Mouse (Mus musculus) megakaryocyte, adult 5-6 weeks (primary cell): ENCODE measurements around the gene Odf3l2. TPM values are rescaled to one million over a fixed set of nuclear protein-coding genes. Genes with fewer than 3 reads are reported as not detected.

Experiments used
- ATAC-seq: 2 replicates; pipeline ENCODE4 v1.8.0; 2016; ENCODE audit warnings: mild to moderate bottlenecking, inconsistent platforms; ENCODE audit not compliant: poor library complexity, severe bottlenecking
- total RNA-seq, 2 experiments: library from RNA; stranded (forward) in 1 of 2; stranded (reverse) in 1 of 2; fragments of 153-499, 151-499 nt in 1 of 2; fragments of 221-1000, 200-1000 nt in 1 of 2; gene quantifications; 2 replicates each; pipeline versions ENCODE4 v1.2.3 to v1.2.4; 2015 to 2017

The Odf3l2 gene
- not detected in 2 replicates for total RNA-seq (2015)
- total RNA-seq (2017), result not detected in 2 replicates

DNA sequence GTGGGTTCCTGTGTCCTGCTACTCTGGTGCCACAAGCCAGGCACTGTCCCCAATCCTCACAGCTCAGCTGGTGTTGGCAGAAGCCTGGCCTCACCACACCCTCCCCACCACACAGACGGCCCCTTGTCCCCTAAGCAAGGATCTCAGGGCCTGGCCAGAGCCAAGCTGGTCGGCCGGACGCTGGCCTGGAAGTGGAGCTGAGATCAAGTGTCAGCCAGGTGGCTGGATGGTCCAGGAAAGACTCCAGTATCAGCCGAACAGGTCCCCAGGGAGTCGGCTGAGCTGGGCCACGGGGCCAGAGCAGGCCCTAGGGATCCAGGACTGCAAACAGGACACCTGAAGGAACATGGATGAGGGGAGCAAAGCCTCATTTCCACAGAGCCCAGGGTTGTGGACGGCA, at the start of gene Odf3l2:
Odf3l2 (minus strand) TSS at position 28 of the 400 bp plus-strand sequence.
- ATAC-seq, result no peak

DNA sequence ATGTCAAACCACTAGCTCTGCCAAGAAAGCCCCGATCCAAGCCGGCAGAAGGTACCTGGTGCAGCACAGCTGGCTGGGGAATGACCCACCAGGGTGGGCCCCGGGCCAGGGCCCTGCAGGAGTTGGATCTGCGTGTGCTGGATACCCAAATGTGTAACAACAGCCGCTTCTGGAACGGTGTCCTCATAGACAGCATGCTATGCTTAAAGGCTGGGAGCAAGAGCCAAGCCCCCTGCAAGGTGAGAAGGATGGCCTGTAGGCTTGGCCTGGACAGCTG, 48.8 kb upstream of the Odf3l2 start:
- no peak for ATAC-seq

DNA sequence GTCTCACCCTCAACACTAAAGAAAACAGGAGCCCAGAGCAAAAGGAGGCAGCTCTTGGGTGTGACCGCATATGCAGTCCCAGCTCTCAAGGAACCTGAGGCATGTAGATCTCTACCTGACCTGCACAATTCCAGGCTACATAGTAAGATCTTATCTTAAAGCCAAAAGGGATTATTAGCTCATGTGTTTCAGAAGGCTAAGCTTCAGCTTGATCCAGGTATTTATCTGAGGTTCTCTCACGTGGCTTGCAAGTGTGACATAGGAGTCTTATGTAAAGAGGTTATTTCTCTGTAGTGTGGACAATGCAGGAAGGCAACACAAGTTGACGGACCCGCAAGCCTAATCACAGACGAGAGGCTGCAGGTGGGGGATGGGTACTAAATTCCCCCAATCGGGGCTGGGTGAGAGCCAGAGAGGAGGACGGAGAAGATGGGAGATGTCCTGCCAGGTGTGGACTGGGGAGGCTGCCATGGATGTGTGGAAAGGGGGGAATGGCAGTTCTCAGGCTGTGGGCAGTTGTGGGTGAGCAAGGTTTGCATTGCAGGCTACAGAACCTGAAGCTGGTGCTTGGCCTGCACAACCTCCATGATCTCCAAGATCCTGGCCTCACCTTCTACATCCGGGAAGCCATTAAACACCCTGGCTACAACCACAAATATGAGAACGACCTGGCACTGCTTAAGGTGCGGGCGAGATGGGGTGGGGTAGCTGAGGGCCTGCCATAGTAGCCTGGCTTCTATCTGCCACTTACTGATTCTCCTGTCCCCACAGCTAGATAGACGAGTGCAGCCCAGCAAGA, 48.2 kb upstream of the Odf3l2 start:
- no peak for ATAC-seq

DNA sequence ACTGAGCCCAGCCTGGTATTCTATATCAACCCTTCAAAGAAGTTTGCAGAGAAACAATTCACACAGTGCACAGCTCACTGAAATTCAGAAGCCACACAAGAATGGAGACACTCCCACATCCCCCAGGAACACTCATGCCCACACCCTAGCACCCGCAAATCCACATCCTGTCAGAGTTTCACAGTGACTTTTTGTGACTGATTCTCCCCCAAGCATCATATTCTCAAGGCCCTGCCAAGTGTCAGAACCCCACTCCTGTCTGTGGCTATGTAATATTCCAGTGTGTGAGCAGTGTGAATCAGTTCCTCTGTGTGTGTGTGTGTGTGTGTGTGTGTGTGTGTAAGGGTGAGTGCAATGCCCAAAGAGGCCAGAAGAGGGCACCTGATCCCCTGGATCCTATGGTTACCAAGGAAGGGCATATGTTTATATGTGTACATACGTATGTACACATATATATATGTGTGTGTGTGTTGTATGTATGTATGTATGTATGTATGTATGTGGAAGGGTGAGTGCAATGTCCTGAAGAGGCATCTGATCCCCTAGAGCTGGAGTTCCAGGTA, 46.5 kb upstream of the Odf3l2 start:
- ATAC-seq, result no peak

DNA sequence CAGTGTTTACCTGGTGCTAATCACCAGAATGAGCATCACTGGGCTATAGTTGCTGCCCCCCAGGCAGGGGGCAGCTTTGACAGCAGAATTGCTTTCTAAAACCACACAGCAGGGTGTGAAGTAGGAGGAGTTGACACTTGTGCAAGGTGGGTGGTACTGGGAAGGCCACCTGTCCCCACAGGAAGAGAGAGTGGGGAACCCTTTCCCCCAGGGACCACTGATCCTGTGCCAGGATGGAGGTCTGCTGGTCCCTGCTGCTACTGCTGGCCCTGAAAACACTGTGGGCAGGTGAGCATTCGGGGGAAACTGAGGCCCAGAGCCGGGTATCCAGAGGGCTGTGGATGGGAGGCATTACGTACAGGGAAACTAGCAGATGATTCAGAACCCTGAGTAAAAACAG, 43.6 kb upstream of the Odf3l2 start:
- ATAC-seq, result no peak

DNA sequence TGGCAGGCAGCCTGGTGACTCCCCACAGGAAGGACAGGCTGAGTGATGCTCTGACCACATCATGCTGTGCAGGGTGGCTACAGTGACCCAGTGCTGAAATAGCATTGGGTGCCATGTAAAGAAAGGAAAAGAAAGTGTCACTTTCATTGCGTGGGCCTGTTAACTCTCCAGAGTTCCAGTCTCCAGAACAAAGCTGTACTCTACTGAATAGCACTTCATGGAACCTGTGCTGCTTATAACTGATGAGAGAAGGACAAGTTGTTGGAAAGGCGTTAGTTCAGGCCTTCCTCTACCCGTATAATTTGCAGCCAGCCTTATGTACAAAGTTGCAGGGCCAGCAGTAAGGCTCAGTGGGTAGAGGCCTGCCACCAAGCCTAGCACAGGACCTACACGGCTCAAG, 43.2 kb upstream of the Odf3l2 start, which contains the start of gene Gzmm:
Gzmm (plus strand) TSS at position 301 of the 400 bp plus-strand sequence.
- ATAC-seq, result no peak

DNA sequence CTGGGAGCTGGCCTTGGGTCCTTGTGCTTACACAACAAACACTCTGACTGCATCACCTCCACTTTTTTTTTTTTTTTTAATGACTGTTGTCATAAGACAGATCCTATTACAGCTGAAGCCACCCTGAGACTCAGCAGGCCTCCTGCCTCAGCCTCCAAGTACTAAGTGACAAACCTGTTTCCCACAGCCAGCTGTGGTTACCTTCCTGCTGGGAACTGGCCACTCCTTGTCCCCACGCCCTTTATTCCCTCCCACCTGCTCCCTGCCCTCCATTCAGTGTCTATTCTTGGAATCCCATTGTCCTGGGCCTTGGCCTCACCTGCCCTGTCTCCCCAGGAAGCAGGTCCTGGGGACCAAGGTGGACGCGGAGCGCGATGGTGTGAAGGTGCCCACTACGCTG, 42.0 kb upstream of the Odf3l2 start:
- no peak for ATAC-seq

DNA sequence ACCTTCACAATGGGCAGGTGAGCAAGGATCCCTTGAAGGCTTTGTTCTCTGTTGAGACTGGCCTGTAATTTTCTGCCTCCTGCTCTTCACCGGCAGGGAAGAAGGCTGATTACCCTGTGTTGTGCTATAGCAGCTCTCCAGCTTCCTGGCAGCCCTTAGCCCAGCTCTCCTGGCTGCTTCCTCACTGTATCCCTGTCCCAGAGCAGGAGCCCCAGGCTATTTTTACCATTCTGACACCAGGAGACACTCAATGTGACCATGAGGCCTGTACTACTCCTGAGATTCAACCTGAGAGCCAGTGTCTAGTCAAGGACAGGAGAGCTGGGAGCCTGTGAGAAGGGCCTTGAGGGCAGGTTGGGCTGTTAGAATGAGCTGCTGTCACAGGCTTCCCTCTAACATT, 41.2 kb upstream of the Odf3l2 start:
- no peak for ATAC-seq

DNA sequence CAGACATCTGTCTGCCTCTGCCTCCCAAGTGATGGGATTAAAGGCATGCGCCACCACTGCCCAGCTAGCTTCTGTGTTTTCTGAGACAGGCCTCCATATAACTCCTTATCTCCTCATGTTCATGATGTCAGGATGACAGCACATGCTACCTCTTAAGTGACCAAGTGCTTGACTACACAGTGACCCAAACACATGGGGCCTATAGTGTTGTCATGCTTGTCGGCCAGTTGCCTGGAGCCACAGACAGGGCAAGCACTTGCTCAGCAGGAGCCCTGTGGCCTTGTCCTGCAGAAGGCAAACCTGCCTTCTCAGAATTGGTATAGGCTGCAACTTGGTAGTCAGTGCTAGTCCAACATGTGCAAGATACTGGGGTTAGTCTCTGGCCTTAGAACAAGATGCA, 40.7 kb upstream of the Odf3l2 start:
- no peak for ATAC-seq

DNA sequence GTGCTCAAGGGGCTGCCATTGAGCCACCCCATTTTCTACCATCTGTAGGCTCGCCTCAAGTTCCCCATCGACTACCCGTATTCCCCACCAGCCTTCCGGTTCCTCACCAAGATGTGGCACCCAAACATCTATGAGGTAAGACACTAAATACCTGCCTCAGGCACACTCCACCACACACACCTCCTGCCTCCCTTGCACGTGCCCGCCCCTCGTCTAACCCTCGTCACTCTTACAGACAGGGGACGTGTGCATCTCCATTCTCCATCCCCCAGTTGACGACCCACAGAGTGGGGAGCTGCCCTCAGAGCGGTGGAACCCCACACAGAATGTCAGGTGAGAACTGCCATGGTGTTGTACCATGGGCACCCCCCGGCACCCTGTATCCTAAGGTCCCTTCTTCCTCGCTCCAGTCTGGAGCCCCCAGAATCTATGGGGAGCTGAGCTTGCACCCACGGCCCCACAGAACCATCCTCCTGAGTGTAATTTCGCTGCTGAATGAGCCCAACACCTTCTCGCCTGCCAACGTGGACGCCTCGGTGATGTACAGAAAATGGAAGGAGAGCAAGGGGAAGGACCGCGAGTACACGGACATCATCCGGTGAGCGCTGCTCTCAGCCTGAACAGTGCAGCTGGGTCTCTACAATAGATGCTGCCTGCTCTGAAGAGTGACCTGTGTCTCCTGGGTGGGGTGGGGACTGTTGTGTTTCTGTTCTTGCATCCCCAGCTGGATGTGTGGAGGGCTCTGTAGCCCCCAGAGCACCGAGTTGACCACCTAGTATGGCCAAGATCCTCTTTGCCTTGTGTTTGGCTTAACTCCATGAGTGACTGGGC, 39.4 kb upstream of the Odf3l2 start:
- no peak for ATAC-seq

DNA sequence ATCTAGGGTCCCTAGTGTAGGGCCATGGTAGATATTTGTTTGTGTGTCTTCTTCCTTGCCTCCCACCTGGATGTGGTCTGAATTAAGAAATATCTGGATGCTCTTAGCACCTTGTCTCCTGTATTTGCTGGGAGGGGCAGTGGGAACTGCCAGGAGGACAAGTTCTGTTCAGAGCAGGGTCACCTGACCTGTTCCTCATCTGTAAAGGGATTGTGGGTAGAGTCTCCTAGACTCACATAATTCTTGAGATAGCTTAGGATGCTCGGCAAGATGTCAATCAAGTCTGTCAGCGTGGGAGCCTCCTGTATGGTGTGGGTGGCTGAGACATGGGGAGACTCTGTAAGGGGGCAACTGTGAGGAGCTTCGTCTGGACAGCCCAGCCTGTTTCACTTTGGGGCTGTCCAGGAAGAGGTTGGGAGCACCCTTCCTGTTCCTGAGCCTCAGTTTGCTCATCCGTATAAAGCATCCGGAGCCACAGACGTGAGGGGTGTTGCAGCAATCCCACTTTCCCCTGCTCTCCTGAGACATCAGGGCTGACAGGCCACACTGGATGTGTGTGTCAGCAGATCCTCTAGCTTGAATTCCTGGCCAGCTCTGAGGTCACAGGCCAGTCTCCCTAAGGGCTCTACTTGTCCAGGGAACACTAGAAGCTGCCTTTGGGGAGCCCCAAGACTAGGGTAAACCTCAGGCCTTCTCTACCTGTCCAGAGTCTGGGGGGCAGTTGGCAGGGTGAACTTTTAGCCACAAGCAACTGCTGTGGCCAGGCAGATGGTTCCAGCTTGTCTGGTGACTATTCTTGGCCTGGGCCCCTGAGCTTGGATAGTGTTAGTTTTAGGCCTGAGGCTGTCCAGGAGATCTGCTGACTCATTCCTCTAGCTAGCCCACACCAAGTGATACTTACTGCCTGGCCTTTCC, 38.4 kb upstream of the Odf3l2 start:
- ATAC-seq, result no peak

DNA sequence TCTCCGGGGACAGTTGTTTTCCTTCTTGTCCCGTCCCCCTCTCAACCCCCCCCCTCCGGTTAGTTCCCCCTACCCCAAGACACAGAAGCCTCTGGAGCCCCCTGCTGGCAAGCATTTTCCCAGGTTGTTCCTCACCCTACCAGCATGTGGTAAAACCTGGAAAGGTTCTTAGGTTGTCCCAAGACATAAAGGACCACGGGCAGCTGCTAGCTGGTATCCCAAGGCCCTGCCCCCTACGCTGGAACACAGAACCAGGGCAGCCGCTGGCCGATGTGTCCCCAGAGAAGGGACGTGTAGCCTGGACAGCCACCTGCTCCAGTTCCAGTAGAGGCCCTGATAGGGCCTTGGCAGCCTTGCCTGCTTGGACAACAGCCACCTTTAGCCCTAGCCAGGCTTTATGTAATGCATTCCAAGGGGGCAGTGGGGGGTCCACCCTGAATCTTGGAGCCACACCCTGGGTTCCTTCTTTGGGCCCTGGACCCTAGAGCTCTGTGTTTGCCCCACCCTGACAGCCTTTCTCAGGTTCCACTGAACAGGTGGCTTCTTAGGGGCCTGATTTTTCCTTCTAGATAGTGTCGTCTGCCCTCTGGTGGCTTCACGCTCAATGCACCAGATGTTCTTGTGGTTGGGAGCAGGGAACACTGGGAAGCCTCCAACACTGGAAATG, 37.5 kb upstream of the Odf3l2 start:
- ATAC-seq, result no peak

DNA sequence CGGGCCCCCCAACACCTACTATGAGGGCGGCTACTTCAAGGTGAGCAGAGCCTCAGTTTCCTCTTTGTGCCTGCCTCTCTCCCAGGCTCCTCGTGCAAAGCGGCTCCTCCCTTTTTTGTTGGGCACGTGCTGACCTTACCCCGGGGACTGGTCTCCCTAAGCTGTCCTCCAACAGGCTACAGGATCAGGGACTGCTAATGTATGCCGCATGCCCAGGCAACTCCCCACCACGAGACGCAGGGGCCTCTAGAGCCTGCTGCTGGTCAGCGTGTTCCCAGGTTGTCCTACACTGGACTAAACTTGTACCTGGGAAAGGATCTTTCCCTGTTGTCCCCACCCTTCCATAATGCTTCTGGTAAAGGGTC, 37.0 kb upstream of the Odf3l2 start:
- ATAC-seq, result no peak

DNA sequence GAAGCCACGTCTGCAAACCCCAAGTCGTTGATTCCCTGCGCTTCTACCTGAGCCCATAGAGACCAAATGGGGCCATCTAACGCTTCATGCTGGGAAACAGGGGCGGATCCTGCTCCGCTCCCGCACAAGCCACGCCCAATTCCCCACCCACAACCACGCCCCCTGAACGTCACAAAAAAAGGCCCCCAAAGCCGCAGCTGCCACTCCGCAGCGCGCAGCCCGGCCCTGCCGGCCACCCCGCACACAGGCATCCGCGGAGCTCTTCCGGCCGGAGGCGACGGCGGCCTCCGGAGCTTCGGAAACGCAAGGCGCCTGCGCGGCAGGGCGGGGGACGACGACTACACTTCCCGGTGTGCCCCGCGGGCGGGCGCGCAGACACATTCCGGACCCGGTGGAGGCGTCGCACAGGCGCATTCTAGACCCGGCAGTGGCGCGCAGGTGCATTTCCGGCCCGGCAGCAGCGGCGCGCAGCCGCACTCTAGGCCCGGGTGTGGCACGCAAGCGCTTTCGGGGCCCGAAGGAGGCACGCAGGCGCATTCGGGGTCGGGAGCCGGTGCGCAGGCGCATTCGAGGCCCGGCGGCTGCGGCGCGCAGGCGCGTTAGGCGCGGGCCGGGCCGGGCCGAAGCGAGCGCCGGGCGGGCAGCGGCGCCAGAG, 36.2 kb upstream of the Odf3l2 start, which contains the start of gene Cdc34:
Cdc34 (plus strand) TSS at position 605 of the 655 bp plus-strand sequence.
- ATAC-seq, result peak; percentile 85

DNA sequence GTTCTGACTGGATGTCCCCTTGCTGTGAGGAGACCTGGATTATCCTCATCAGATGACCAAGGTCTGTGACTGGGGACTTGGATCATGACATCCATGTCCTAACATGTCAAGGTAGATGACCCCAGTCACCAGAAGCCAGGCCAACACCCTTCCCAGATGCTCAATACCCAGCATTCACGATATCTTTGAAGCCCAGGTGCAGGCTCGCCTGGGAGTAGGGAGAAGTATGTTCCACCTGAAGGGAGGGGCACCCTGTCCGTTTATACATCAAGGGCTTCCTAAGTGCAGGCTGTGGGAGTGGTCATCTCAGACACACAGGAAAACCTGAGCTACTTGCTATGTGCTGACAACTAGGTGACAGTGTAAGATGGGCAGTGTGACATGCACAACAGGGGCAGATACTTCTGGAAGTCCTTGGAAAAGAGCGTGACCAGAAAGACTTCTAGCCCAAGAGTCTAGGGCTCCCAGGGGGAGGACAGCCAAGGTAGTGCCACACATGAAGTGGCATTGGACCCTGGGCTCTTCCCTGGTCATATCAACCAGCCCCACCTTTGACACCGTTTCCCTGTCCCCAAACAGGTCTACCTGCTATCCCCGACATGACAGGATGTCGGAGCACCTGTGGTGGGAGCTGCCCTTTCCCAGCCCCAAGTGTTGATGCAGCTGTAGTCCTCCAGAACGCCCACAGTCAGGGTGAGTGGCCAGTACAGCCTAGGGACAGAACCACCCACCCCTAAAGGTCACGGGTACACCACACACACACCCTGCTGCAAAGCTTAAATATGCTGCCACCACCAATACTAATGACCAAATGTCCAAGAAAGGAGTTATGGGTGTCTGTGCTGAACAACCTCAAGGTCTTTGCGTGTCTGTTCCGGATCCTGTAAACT, 35.3 kb upstream of the Odf3l2 start:
- no peak for ATAC-seq

DNA sequence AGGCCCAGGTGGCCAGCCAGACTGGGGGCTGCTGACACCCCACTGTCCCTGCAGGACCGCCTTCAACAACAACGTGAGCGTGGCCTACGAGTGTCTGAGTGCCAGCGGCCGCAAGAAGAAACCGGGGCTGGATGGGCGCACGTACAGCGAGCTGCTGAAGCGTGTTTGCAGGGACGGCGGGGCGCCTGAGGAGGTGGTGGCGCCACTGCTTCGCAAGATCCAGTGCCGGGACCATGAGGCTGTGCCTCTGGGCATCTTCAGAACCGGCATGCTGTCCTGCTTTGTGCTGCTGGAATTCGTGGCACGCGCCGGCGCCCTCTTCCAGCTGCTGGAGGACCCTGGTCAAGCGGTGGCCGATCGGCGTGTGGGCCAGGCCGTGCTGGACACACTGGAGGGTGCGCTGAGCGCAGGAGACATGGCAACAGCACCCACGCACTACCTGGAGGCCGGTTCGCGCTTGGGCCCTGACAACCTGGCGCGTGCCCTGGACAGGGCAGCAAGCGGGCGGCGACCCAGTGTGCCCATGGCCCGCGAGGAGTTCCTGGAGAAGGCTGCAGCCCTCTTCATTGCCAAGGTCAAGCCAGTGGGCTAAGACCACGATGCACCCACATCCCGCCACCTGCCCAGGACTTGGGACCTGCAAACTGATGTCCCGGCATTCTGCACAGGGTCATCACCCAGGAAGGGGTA, 30.0 kb upstream of the Odf3l2 start:
- no peak for ATAC-seq

DNA sequence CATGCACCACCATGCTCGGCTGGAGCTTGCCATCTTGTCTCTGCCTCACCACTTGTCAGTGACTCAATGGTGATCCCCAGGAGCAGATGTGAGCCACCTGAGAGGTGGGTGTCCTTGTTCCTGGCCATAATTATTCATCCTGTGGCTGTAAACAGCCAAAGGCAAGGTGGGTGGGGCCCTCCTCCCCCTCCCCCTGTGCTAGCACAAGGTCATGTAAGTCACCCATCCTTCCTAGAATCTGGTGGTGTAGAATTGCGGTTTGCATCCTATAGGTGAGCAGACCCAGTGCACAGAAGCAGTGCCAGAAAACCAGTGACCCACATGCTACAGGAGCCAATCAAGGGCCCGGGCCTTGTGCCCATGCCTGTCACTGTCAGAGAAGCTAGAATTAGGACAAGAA, 27.5 kb upstream of the Odf3l2 start:
- ATAC-seq, result no peak

DNA sequence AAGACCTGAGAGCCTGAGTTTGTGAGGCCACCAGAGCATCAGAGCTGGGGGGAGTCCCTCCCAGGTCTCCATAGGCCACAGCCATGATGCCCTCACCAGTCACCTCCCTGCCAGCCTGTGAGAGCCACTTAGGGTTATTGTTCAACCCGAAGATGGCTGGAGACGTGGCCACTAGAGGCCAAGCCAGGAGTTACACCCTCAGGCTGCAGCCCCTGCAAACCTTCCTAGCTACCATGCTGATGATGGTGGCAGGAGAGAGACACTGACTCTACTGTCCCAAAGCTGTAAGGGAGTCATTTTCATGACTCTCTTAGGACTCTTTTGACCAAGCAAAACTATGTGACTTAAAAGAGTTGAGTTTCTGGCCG, 26.5 kb upstream of the Odf3l2 start:
- no peak for ATAC-seq
